Mouse (Mus musculus) heart, embryonic 11.5 days (tissue): ENCODE measurements at regions not wholly inside any gene's neighbourhood (a gene's known extent, or its start where the extent isn't known, plus 50 kb on each side); places are given as distances from the start of the nearest gene placed in this dataset.
A peak's percentile ranks its signal among the peaks of the same experiment; 100 is the strongest.

ENCODE experiments used
- ATAC-seq: fragments of 200-750 bp; cut with Nextera tagmentation; replicated peaks from 2 replicates; pipeline ENCODE4 v1.8.0; 2017; ENCODE audit warnings: moderate library complexity; ENCODE audit not compliant: insufficient number of reproducible peaks, low FRiP score, low TSS enrichment
- H3K27ac ChIP-seq: fragments of 300-500 bp; sonication (generic); 2 replicates; pipeline ENCODE4 v1.5.1; 2014; ENCODE audit warnings: mild to moderate bottlenecking, low read depth, low read length
- H3K27me3 ChIP-seq: fragments of 300-500 bp; sonication (generic); 2 replicates; pipeline ENCODE4 v1.6.1; 2014; ENCODE audit warnings: mild to moderate bottlenecking, low read length, mixed read lengths; ENCODE audit not compliant: control insufficient read depth, insufficient read depth
- H3K36me3 ChIP-seq: fragments of 300-500 bp; sonication (generic); 2 replicates; pipeline ENCODE4 v1.6.1; 2014; ENCODE audit warnings: mild to moderate bottlenecking, low read length, moderate library complexity, mixed read lengths; ENCODE audit not compliant: control insufficient read depth, insufficient read depth
- H3K4me1 ChIP-seq: fragments of 300-500 bp; sonication (generic); 2 replicates; pipeline ENCODE4 v1.6.1; 2014; ENCODE audit warnings: low read length; ENCODE audit not compliant: control insufficient read depth, insufficient read depth
- H3K4me2 ChIP-seq: fragments of 300-500 bp; sonication (generic); 2 replicates; pipeline ENCODE4 v1.6.1; 2014; ENCODE audit warnings: mild to moderate bottlenecking, moderate library complexity
- H3K4me3 ChIP-seq: fragments of 300-500 bp; sonication (generic); 2 replicates; pipeline ENCODE4 v1.5.1; 2014; ENCODE audit warnings: low read depth, low read length
- H3K9ac ChIP-seq: fragments of 300-500 bp; sonication (generic); 2 replicates; pipeline ENCODE4 v1.6.1; 2014; ENCODE audit warnings: mild to moderate bottlenecking, low read depth, low read length, moderate library complexity
- H3K9me3 ChIP-seq: fragments of 300-500 bp; sonication (generic); replicated peaks from 2 replicates; pipeline ENCODE4 v1.6.1; 2016; ENCODE audit warnings: low read length; ENCODE audit not compliant: control insufficient read depth
- WGBS: fragments of 180-500 bp; shearing (Covaris S2); extraction: QIAGEN DNeasy Blood & Tissue Kit; methylation state at CpG from one replicate; pipeline ENCODE4 v1.1.7; 2014; ENCODE audit not compliant: insufficient replicate concordance; 5-methylcytosine and 5-hydroxymethylcytosine counted together

GRCm38 (mm10) chr17:66267831-66268230 is 144.5 kb downstream of the Ddx11 start:
- Histone ChIP-seq H3K27ac (no peak overlapping the region), H3K4me3 (no peak overlapping the region)

GRCm38 (mm10) chr17:66269567-66269966 is 146.2 kb downstream of the Ddx11 start:
- H3K27me3 ChIP-seq: no peaks in the 10 kb centered on the region
- WGBS: 67% methylated on average over 6 of the region's 6 CpGs
- no peaks in the 10 kb centered on the region for H3K9me3 ChIP-seq
- H3K4me2 ChIP-seq: no peak overlapping the region
- no peaks in the 10 kb centered on the region for H3K36me3 ChIP-seq
- H3K9ac ChIP-seq: no peak overlapping the region
- H3K27ac ChIP-seq: no peak overlapping the region
- H3K4me3 ChIP-seq: no peak overlapping the region
- H3K4me1 ChIP-seq: no peaks in the 10 kb centered on the region
- no peak for ATAC-seq

More at GRCm38 (mm10) chr17:66267831-66268230, 144.5 kb downstream of the Ddx11 start:
- Histone ChIP-seq H3K9ac (no peak overlapping the region), H3K9me3 (no peaks in the 10 kb centered on the region), H3K4me2 (no peak overlapping the region), H3K27me3 (no peaks in the 10 kb centered on the region), H3K4me1 (no peaks in the 10 kb centered on the region), H3K36me3 (no peaks in the 10 kb centered on the region)
- WGBS: 58% methylated on average over 6 of the region's 6 CpGs
- ATAC-seq: no peak

GRCm38 (mm10) chr17:66271906-66272305 is 148.6 kb downstream of the Ddx11 start:
- WGBS: 88% methylated on average over 7 of the region's 7 CpGs
- H3K4me1 ChIP-seq: peaks cover 2% of the 10 kb centered on the region; the same call in 1 of the 2 replicates

GRCm38 (mm10) chr17:66276778-66277177 is 153.5 kb downstream of the Ddx11 start:
- H3K27ac ChIP-seq: no peak overlapping the region
- peak overlapping the region; percentile 15; the same call in 1 of the 2 replicates for H3K4me2 ChIP-seq

More at GRCm38 (mm10) chr17:66271906-66272305, 148.6 kb downstream of the Ddx11 start:
- no peak overlapping the region for H3K9ac ChIP-seq
- H3K27ac ChIP-seq: no peak overlapping the region
- no peak overlapping the region for H3K4me3 ChIP-seq
- no peaks in the 10 kb centered on the region for H3K27me3 ChIP-seq
- no peak overlapping the region for H3K4me2 ChIP-seq
- H3K9me3 ChIP-seq: no peaks in the 10 kb centered on the region
- no peaks in the 10 kb centered on the region for H3K36me3 ChIP-seq
- no peak for ATAC-seq

DNA sequence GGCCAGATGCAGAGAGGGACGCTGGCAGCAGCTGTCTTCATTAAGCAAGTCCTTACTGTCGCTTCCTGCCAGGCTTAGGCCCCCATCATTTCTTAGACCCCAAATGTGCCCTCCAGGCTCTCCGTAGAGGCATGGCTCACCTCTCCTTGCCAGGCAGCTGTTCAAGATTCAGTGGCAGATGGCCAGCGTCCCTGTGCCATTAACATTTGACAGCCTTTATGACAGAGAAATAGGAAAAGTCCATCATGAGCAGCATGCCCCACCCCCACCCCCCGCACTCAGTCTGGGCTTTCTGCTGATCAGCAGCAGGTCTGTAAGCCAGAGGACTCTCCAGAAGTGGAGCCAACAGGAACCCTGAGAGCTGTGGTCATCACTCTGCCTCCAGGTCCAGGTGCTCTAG is 154.7 kb downstream of the Ddx11 start:
- 81% methylated on average over 5 of the region's 5 CpGs for WGBS
- Histone ChIP-seq H3K27ac (no peak overlapping the region), H3K9me3 (no peaks in the 10 kb centered on the region), H3K4me3 (no peak overlapping the region), H3K9ac (no peak overlapping the region), H3K4me1 (peaks cover 5% of the 10 kb centered on the region; the same call in 1 of the 2 replicates), H3K4me2 (no peak overlapping the region), H3K27me3 (no peaks in the 10 kb centered on the region), H3K36me3 (no peaks in the 10 kb centered on the region)
- ATAC-seq: no peak

More at GRCm38 (mm10) chr17:66276778-66277177, 153.5 kb downstream of the Ddx11 start:
- no peaks in the 10 kb centered on the region for H3K9me3 ChIP-seq
- H3K4me1 ChIP-seq: peaks cover 5% of the 10 kb centered on the region; the same call in 1 of the 2 replicates
- no peak; the same call in 1 of the 2 replicates for ATAC-seq
- no peak overlapping the region for H3K9ac ChIP-seq
- no peak overlapping the region for H3K4me3 ChIP-seq
- no peaks in the 10 kb centered on the region for H3K27me3 ChIP-seq
- H3K36me3 ChIP-seq: no peaks in the 10 kb centered on the region
- 42% methylated on average over 13 of the region's 13 CpGs for WGBS

GRCm38 (mm10) chr17:66285295-66285694 is 162.0 kb downstream of the Ddx11 start:
- no peaks in the 10 kb centered on the region for H3K4me1 ChIP-seq
- no peak for ATAC-seq
- H3K4me2 ChIP-seq: no peak overlapping the region
- H3K9me3 ChIP-seq: no peaks in the 10 kb centered on the region
- no peak overlapping the region for H3K9ac ChIP-seq
- no peaks in the 10 kb centered on the region for H3K36me3 ChIP-seq
- WGBS: 79% methylated on average over 10 of the region's 10 CpGs
- H3K27ac ChIP-seq: no peak overlapping the region
- no peak overlapping the region for H3K4me3 ChIP-seq
- H3K27me3 ChIP-seq: no peaks in the 10 kb centered on the region
